Mouse (Mus musculus) heart, embryonic 16.5 days (tissue): ENCODE measurements around the gene Bclaf3. TPM values are rescaled to one million over a fixed set of nuclear protein-coding genes. Genes with fewer than 3 reads are reported as not detected.
"Not testable (repeated sequence)": the region's sequence is repeated elsewhere in the genome, so short reads cannot be mapped to it uniquely, and the experiment has no call there.

Experiments
- ATAC-seq: fragments of 200-750 bp; cut with Nextera tagmentation; replicated peaks from 2 replicates; pipeline ENCODE4 v1.8.0; 2017; ENCODE audit warnings: moderate number of reproducible peaks; ENCODE audit not compliant: insufficient read depth, low FRiP score; ENCODE audit errors: extremely low read depth
- H3K27ac ChIP-seq: fragments of 300-500 bp; sonication (generic); 2 replicates; pipeline ENCODE4 v1.5.1; 2014; ENCODE audit warnings: mild to moderate bottlenecking, low read length, control low read depth, moderate library complexity
- H3K27me3 ChIP-seq: fragments of 300-500 bp; sonication (generic); 2 replicates; pipeline ENCODE4 v1.6.1; 2014; ENCODE audit warnings: low read length, mixed read lengths; ENCODE audit not compliant: control insufficient read depth, insufficient read depth
- H3K36me3 ChIP-seq: fragments of 300-500 bp; sonication (generic); 2 replicates; pipeline ENCODE4 v1.6.1; 2014; ENCODE audit not compliant: control insufficient read depth, insufficient read depth
- H3K4me1 ChIP-seq: fragments of 300-500 bp; sonication (generic); 2 replicates; pipeline ENCODE4 v1.6.1; 2014; ENCODE audit warnings: low read length, mixed read lengths; ENCODE audit not compliant: control insufficient read depth, insufficient read depth
- H3K4me2 ChIP-seq: fragments of 300-500 bp; sonication (generic); 2 replicates; pipeline ENCODE4 v1.6.1; 2014; ENCODE audit warnings: low read depth, mild to moderate bottlenecking, control low read depth, low read length
- H3K4me3 ChIP-seq: fragments of 300-500 bp; sonication (generic); 2 replicates; pipeline ENCODE4 v1.5.1; 2014; ENCODE audit warnings: mild to moderate bottlenecking, control low read depth, low read length
- H3K9ac ChIP-seq: fragments of 300-500 bp; sonication (generic); 2 replicates; pipeline ENCODE4 v1.6.1; 2014; ENCODE audit warnings: low read length, control low read depth
- H3K9me3 ChIP-seq: fragments of 300-500 bp; sonication (generic); replicated peaks from 2 replicates; pipeline ENCODE4 v1.6.1; 2016; ENCODE audit warnings: low read length; ENCODE audit not compliant: control insufficient read depth
- WGBS: fragments of 180-500 bp; shearing (Covaris S2); extraction: QIAGEN DNeasy Blood & Tissue Kit; methylation state at CpG from one replicate; pipeline ENCODE4 v1.1.7; 2014; 5-methylcytosine and 5-hydroxymethylcytosine counted together
- polyA plus RNA-seq: library from polyadenylated mRNA; unstranded; fragments of >200 nt; fragmentation: Nextera tagmentation; extraction: Ambion mirVana; gene quantifications from 2 replicates; pipeline ENCODE4 v1.2.1, GENCODE M21; 2015

Bclaf3 gene
- polyA plus RNA-seq, 1 experiment from 2014 or later: 11.8 TPM

GRCm38 (mm10) chrX:159521780-159522179, 4.7 kb upstream of the Bclaf3 start:
- no peaks in the 10 kb centered on the region for H3K36me3 ChIP-seq
- no peaks in the 10 kb centered on the region for H3K27me3 ChIP-seq
- 56% methylated on average over 3 of the region's 3 CpGs for WGBS
- H3K4me1 ChIP-seq: no peaks in the 10 kb centered on the region
- no peak overlapping the region for H3K9ac ChIP-seq
- H3K4me3 ChIP-seq: no peak overlapping the region
- no peaks in the 10 kb centered on the region for H3K9me3 ChIP-seq
- ATAC-seq: no peak
- no peak overlapping the region for H3K27ac ChIP-seq
- H3K4me2 ChIP-seq: no peak overlapping the region

- Histone ChIP-seq H3K9me3 (no peaks in the 10 kb centered on the region), H3K4me3 (no peak overlapping the region), H3K4me1 (no peaks in the 10 kb centered on the region), H3K9ac (no peak overlapping the region), H3K27ac (no peak overlapping the region), H3K27me3 (no peaks in the 10 kb centered on the region), H3K36me3 (no peaks in the 10 kb centered on the region), H3K4me2 (no peak overlapping the region)
- no peak for ATAC-seq
- 60% methylated on average over 4 of the region's 4 CpGs for WGBS
Measured at GRCm38 (mm10) chrX:159522651-159523050, 3.8 kb upstream of the Bclaf3 start.

- H3K4me1 ChIP-seq: no peaks in the 10 kb centered on the region
- peak overlapping the region; percentile 76 for H3K9ac ChIP-seq
- no peaks in the 10 kb centered on the region for H3K27me3 ChIP-seq
- H3K27ac ChIP-seq: peak overlapping the region; percentile 79
- WGBS: 10% methylated on average over 36 of the region's 38 CpGs
- H3K4me3 ChIP-seq: peak overlapping the region; percentile 73
- no peaks in the 10 kb centered on the region for H3K36me3 ChIP-seq
- H3K9me3 ChIP-seq: no peaks in the 10 kb centered on the region
- H3K4me2 ChIP-seq: peak overlapping the region; percentile 63
- ATAC-seq: peak; percentile 99
Measured at GRCm38 (mm10) chrX:159532427-159532810, 5.9 kb downstream of the Bclaf3 start.

GRCm38 (mm10) chrX:159532811-159533462, 6.4 kb downstream of the Bclaf3 start:
- ATAC-seq: peak; percentile 42
- H3K27me3 ChIP-seq: no peaks in the 10 kb centered on the region

GRCm38 (mm10) chrX:159541936-159542335, 15.4 kb downstream of the Bclaf3 start:
- H3K4me1 ChIP-seq: no peaks in the 10 kb centered on the region
- no peak overlapping the region for H3K4me3 ChIP-seq
- ATAC-seq: no peak
- no peak overlapping the region for H3K4me2 ChIP-seq
- H3K27ac ChIP-seq: no peak overlapping the region
- H3K27me3 ChIP-seq: no peaks in the 10 kb centered on the region
- H3K36me3 ChIP-seq: no peaks in the 10 kb centered on the region
- no peak overlapping the region for H3K9ac ChIP-seq
- no peaks in the 10 kb centered on the region for H3K9me3 ChIP-seq
- 83% methylated on average over 18 of the region's 18 CpGs for WGBS

More at GRCm38 (mm10) chrX:159532811-159533462, 6.4 kb downstream of the Bclaf3 start:
- Histone ChIP-seq H3K36me3 (no peaks in the 10 kb centered on the region), H3K4me1 (no peaks in the 10 kb centered on the region), H3K4me3 (peak overlapping the region; percentile 73), H3K9ac (peak overlapping the region; percentile 76), H3K9me3 (no peaks in the 10 kb centered on the region), H3K4me2 (peak overlapping the region; percentile 63), H3K27ac (peak overlapping the region; percentile 79)
- WGBS: 24% methylated on average over 30 of the region's 56 CpGs

GRCm38 (mm10) chrX:159547093-159547492, 20.6 kb downstream of the Bclaf3 start:
- ATAC-seq: no peak
- Histone ChIP-seq H3K27me3 (no peaks in the 10 kb centered on the region), H3K9ac (no peak overlapping the region), H3K9me3 (no peaks in the 10 kb centered on the region), H3K36me3 (0 out of 2 replicates have a peak, but pooled peaks cover 3% of the 10 kb centered on the region), H3K27ac (no peak overlapping the region), H3K4me1 (no peaks in the 10 kb centered on the region), H3K4me2 (no peak overlapping the region), H3K4me3 (no peak overlapping the region)
- 84% methylated on average over 5 of the region's 5 CpGs for WGBS

GRCm38 (mm10) chrX:159584738-159585137, 58.2 kb downstream of the Bclaf3 start:
- not testable (repeated sequence) for H3K9me3 ChIP-seq, H3K4me2 ChIP-seq, H3K36me3 ChIP-seq, H3K9ac ChIP-seq, H3K4me1 ChIP-seq, H3K27ac ChIP-seq, H3K27me3 ChIP-seq, ATAC-seq, H3K4me3 ChIP-seq
- 79% methylated on average over 7 of the region's 7 CpGs for WGBS

GRCm38 (mm10) chrX:159591633-159592032, 65.1 kb downstream of the Bclaf3 start:
- Histone ChIP-seq H3K9ac (no peak overlapping the region), H3K27ac (no peak overlapping the region), H3K4me2 (no peak overlapping the region), H3K27me3 (no peaks in the 10 kb centered on the region), H3K36me3 (peaks cover 5% of the 10 kb centered on the region; the same call in 1 of the 2 replicates), H3K4me3 (no peak overlapping the region), H3K9me3 (no peaks in the 10 kb centered on the region), H3K4me1 (no peaks in the 10 kb centered on the region)
- no peak for ATAC-seq
- 60% methylated on average over 1 of the region's 1 CpGs for WGBS

GRCm38 (mm10) chrX:159597502-159597901, 71.0 kb downstream of the Bclaf3 start:
- Histone ChIP-seq H3K9me3 (no peaks in the 10 kb centered on the region), H3K27ac (no peak overlapping the region), H3K4me1 (no peaks in the 10 kb centered on the region), H3K4me2 (no peak overlapping the region), H3K36me3 (no peaks in the 10 kb centered on the region), H3K27me3 (no peaks in the 10 kb centered on the region), H3K4me3 (no peak overlapping the region), H3K9ac (no peak overlapping the region)
- ATAC-seq: no peak
- WGBS: 71% methylated on average over 1 of the region's 1 CpGs
